Mouse (Mus musculus) ES-E14 (cell line): ENCODE results near the gene Apobr.

Source experiments
- CHD2 ChIP-seq: IDR thresholded peaks from 2 replicates; pipeline ENCODE4 v1.6.1; 2014; ENCODE audit warnings: mild to moderate bottlenecking, low read depth, low read length, inconsistent platforms
- HCFC1 ChIP-seq: IDR thresholded peaks from 2 replicates; pipeline ENCODE4 v1.6.1; 2012; ENCODE audit warnings: low read length, inconsistent platforms, borderline replicate concordance; ENCODE audit not compliant: insufficient read depth
- MAFK ChIP-seq: IDR thresholded peaks from 2 replicates; pipeline ENCODE4 v1.6.1; 2014; ENCODE audit warnings: mild to moderate bottlenecking, low read depth, low read length, inconsistent platforms; ENCODE audit not compliant: insufficient read depth
- ZNF384 ChIP-seq: IDR thresholded peaks from 2 replicates; pipeline ENCODE4 v1.6.1; 2012; ENCODE audit warnings: low read depth, low read length, inconsistent platforms

- TF ChIP-seq MAFK (no peak), HCFC1 (no peak), ZNF384 (no peak), CHD2 (no peak)
Measured at GRCm38 (mm10) chr7:126602650-126603049, 17.9 kb downstream of the Apobr start.
